Mouse (Mus musculus): ENCODE measurements around the gene Zfp672. TPM values are rescaled to one million over a fixed set of nuclear protein-coding genes. Genes with fewer than 3 reads are reported as not detected.

Zfp672 gene
- total and polyA plus RNA-seq, 3 experiments = 22.6 to 39.5 TPM; not detected in 1

GRCm38 (mm10) chr11:58290812-58291211, 39.3 kb downstream of the Zfp672 start:
- Histone ChIP-seq H3K4me1 (ENCODE audit: control insufficient read depth in 1 of 2, insufficient read depth in 2 of 2, low read length in 2 of 2) (no peaks in the 10 kb centered on the region), H3K36me3 (ENCODE audit: control insufficient read depth in 1 of 2, insufficient read depth in 2 of 2, low read length in 2 of 2) (no peaks in the 10 kb centered on the region), H3K79me2 (ENCODE audit: control insufficient read depth, insufficient read depth, low read length, poor library complexity) (no peaks in the 10 kb centered on the region), H3K9ac (ENCODE audit: control insufficient read depth, low read depth, low read length, poor library complexity, severe bottlenecking) (no peak overlapping the region), H3K27me3 (ENCODE audit: control insufficient read depth in 1 of 2, insufficient read depth in 2 of 2, low read length in 2 of 2) (peaks cover 8 to 9% of the 10 kb centered on the region in 2 experiments), H3K27ac (ENCODE audit: control insufficient read depth, low read depth, low read length) (no peak overlapping the region), H3K9me3 (replicated peaks; ENCODE audit: insufficient read depth, low read length) (no peaks in the 10 kb centered on the region), H3K4me3 (ENCODE audit: control insufficient read depth in 1 of 2, insufficient read depth in 1 of 2, low read depth in 2 of 2, low read length in 2 of 2) (no peak overlapping the region)
- TF ChIP-seq ZKSCAN1 (IDR thresholded peaks at IDR 0.05; ENCODE audit: low read depth, low read length) (no peak), CHD1 (IDR thresholded peaks at IDR 0.05; ENCODE audit: low read depth, low read length) (no peak), ZNF384 (IDR thresholded peaks at IDR 0.05; ENCODE audit: low read depth, low read length) (no peak), SMC3 (IDR thresholded peaks at IDR 0.05; ENCODE audit: low read depth, low read length) (no peak), MYB (IDR thresholded peaks at IDR 0.05; ENCODE audit: low read depth, low read length) (no peak), HCFC1 (IDR thresholded peaks at IDR 0.05; ENCODE audit: low read depth, low read length) (no peak), GATA1 (IDR thresholded peaks at IDR 0.05; ENCODE audit: low read depth, low read length) (no peak), MXI1 (IDR thresholded peaks at IDR 0.05; ENCODE audit: low read depth, low read length) (no peak), ETS1 (IDR thresholded peaks at IDR 0.05; ENCODE audit: low read depth, low read length) (no peak), RCOR1 (IDR thresholded peaks at IDR 0.05; ENCODE audit: low read depth, low read length) (no peak), MAZ (IDR thresholded peaks at IDR 0.05; ENCODE audit: low read depth, low read length) (no peak), BHLHE40 (IDR thresholded peaks at IDR 0.05; ENCODE audit: borderline replicate concordance, low read depth, low read length) (no peak), TBP (IDR thresholded peaks at IDR 0.05; ENCODE audit: low read depth, low read length) (no peak), ZMIZ1 (IDR thresholded peaks at IDR 0.05; ENCODE audit: low read depth, low read length) (no peak), POLR2AphosphoS5 (IDR thresholded peaks at IDR 0.05; ENCODE audit: borderline replicate concordance, low read depth, low read length) (no peak), RAD21 (IDR thresholded peaks at IDR 0.05; ENCODE audit: low read depth, low read length) (no peak), POLR2AphosphoS2 (IDR thresholded peaks at IDR 0.05; ENCODE audit: low read length) (no peak), CHD2 (IDR thresholded peaks at IDR 0.05; ENCODE audit: low read length) (no peak), TAL1 (IDR thresholded peaks at IDR 0.05; ENCODE audit: low read length) (no peak), TCF12 (IDR thresholded peaks at IDR 0.05; ENCODE audit: low read depth, low read length) (no peak)
- no peak for DNase-seq (ENCODE audit: low read depth, low spot score)

- TF ChIP-seq ETS1 (IDR thresholded peaks at IDR 0.05; ENCODE audit: low read depth, low read length) (no peak), ELF1 (IDR thresholded peaks at IDR 0.05; ENCODE audit: low read depth, low read length) (no peak), POLR2AphosphoS2 (IDR thresholded peaks at IDR 0.05; ENCODE audit: low read length) (no peak), ZMIZ1 (IDR thresholded peaks at IDR 0.05; ENCODE audit: low read depth, low read length) (no peak)
- Histone ChIP-seq H3K9ac (ENCODE audit: control insufficient read depth, low read depth, low read length, poor library complexity, severe bottlenecking) (no peak overlapping the region), H3K4me3 (ENCODE audit: control insufficient read depth in 1 of 2, insufficient read depth in 1 of 2, low read depth in 2 of 2, low read length in 2 of 2) (no peak overlapping the region), H3K36me3 (ENCODE audit: control insufficient read depth in 1 of 2, insufficient read depth in 2 of 2, low read length in 2 of 2) (no peaks in the 10 kb centered on the region), H3K27me3 (ENCODE audit: control insufficient read depth in 1 of 2, insufficient read depth in 2 of 2, low read length in 2 of 2) (peaks cover 9 to 10% of the 10 kb centered on the region in 2 experiments), H3K9me3 (replicated peaks; ENCODE audit: insufficient read depth, low read length) (no peaks in the 10 kb centered on the region), H3K27ac (ENCODE audit: control insufficient read depth, low read depth, low read length) (no peak overlapping the region), H3K79me2 (ENCODE audit: control insufficient read depth, insufficient read depth, low read length, poor library complexity) (no peaks in the 10 kb centered on the region), H3K4me1 (ENCODE audit: control insufficient read depth in 1 of 2, insufficient read depth in 2 of 2, low read length in 2 of 2) (no peaks in the 10 kb centered on the region)
- no peak for DNase-seq (ENCODE audit: low read depth, low spot score)
Measured at GRCm38 (mm10) chr11:58289992-58290682, 40.0 kb downstream of the Zfp672 start.
